Mouse (Mus musculus): ENCODE measurements at regions not wholly inside any gene's neighbourhood (a gene's known extent, or its start where the extent isn't known, plus 50 kb on each side); places are given as distances from the start of the nearest gene placed in this dataset.

GRCm38 (mm10) chr10:37310266-37310945 lies 171.7 kb upstream of the Marcks start:
- H3K4me3 ChIP-seq (ENCODE audit: low read depth, low read length): no peak overlapping the region
- no peak for TF ChIP-seq GATA1 (IDR thresholded peaks at IDR 0.05; ENCODE audit: borderline replicate concordance, low read length)
- no peak for TF ChIP-seq TAL1 (conservative IDR thresholded peaks at IDR 0.05; ENCODE audit: low read depth, low read length)
- no peak for TF ChIP-seq POLR2AphosphoS5 (IDR thresholded peaks at IDR 0.05; ENCODE audit: insufficient replicate concordance, low read depth, low read length)
- no peak for TF ChIP-seq GATA2 (IDR thresholded peaks at IDR 0.05; ENCODE audit: borderline replicate concordance, low read depth, low read length)
- no peak for TF ChIP-seq CTCF (IDR thresholded peaks at IDR 0.05; ENCODE audit: low read depth, low read length)
- no peak for ATAC-seq (ENCODE audit: extremely low read depth, insufficient number of reproducible peaks, low FRiP score, poor library complexity, severe bottlenecking)
- H3K9me3 ChIP-seq (replicated peaks): no peaks in the 10 kb centered on the region
- no peaks in the 10 kb centered on the region for H3K27me3 ChIP-seq (ENCODE audit: insufficient read depth, low read length)
- no peaks in the 10 kb centered on the region for H3K36me3 ChIP-seq (replicated peaks)
- no peaks in the 10 kb centered on the region for H3K4me1 ChIP-seq (ENCODE audit: insufficient read depth, low read depth, low read length)
- DNase-seq (ENCODE audit: low spot score): no peak

GRCm38 (mm10) chr10:37304656-37305055 lies 165.9 kb upstream of the Marcks start:
- Histone ChIP-seq H3K9me3 (replicated peaks) (no peaks in the 10 kb centered on the region), H3K4me1 (ENCODE audit: insufficient read depth, low read depth, low read length) (no peaks in the 10 kb centered on the region), H3K27me3 (ENCODE audit: insufficient read depth, low read length) (no peaks in the 10 kb centered on the region), H3K4me3 (ENCODE audit: low read depth, low read length) (no peak overlapping the region), H3K36me3 (replicated peaks) (no peaks in the 10 kb centered on the region)
- TF ChIP-seq GATA2 (IDR thresholded peaks at IDR 0.05; ENCODE audit: borderline replicate concordance, low read depth, low read length) (no peak), GATA1 (IDR thresholded peaks at IDR 0.05; ENCODE audit: borderline replicate concordance, low read length) (no peak), TAL1 (conservative IDR thresholded peaks at IDR 0.05; ENCODE audit: low read depth, low read length) (no peak), CTCF (IDR thresholded peaks at IDR 0.05; ENCODE audit: low read depth, low read length) (no peak), POLR2AphosphoS5 (IDR thresholded peaks at IDR 0.05; ENCODE audit: insufficient replicate concordance, low read depth, low read length) (no peak)
- no peak for DNase-seq (ENCODE audit: low spot score)
- ATAC-seq (ENCODE audit: extremely low read depth, insufficient number of reproducible peaks, low FRiP score, poor library complexity, severe bottlenecking): no peak

- Histone ChIP-seq H3K4me3 (ENCODE audit: low read depth, low read length) (no peak overlapping the region), H3K36me3 (replicated peaks) (no peaks in the 10 kb centered on the region), H3K27me3 (ENCODE audit: insufficient read depth, low read length) (no peaks in the 10 kb centered on the region), H3K4me1 (ENCODE audit: insufficient read depth, low read depth, low read length) (no peaks in the 10 kb centered on the region), H3K9me3 (replicated peaks) (no peaks in the 10 kb centered on the region)
- DNase-seq (ENCODE audit: low spot score) (no peak), ATAC-seq (ENCODE audit: extremely low read depth, insufficient number of reproducible peaks, low FRiP score, poor library complexity, severe bottlenecking) (no peak)
- no peak for TF ChIP-seq TAL1 (conservative IDR thresholded peaks at IDR 0.05; ENCODE audit: low read depth, low read length)
- no peak for TF ChIP-seq POLR2AphosphoS5 (IDR thresholded peaks at IDR 0.05; ENCODE audit: insufficient replicate concordance, low read depth, low read length)
Measured at GRCm38 (mm10) chr10:37300181-37300889, 161.6 kb upstream of the Marcks start.

- ATAC-seq (ENCODE audit: extremely low read depth, insufficient number of reproducible peaks, low FRiP score, poor library complexity, severe bottlenecking) (no peak), DNase-seq (ENCODE audit: low spot score) (no peak)
- Histone ChIP-seq H3K4me3 (ENCODE audit: low read depth, low read length) (no peak overlapping the region), H3K27me3 (ENCODE audit: insufficient read depth, low read length) (no peaks in the 10 kb centered on the region), H3K9me3 (replicated peaks) (no peaks in the 10 kb centered on the region), H3K4me1 (ENCODE audit: insufficient read depth, low read depth, low read length) (no peaks in the 10 kb centered on the region), H3K36me3 (replicated peaks) (no peaks in the 10 kb centered on the region)
- TF ChIP-seq GATA2 (IDR thresholded peaks at IDR 0.05; ENCODE audit: borderline replicate concordance, low read depth, low read length) (no peak), TAL1 (conservative IDR thresholded peaks at IDR 0.05; ENCODE audit: low read depth, low read length) (no peak), CTCF (IDR thresholded peaks at IDR 0.05; ENCODE audit: low read depth, low read length) (no peak), POLR2AphosphoS5 (IDR thresholded peaks at IDR 0.05; ENCODE audit: insufficient replicate concordance, low read depth, low read length) (no peak), GATA1 (IDR thresholded peaks at IDR 0.05; ENCODE audit: borderline replicate concordance, low read length) (no peak)
Measured at GRCm38 (mm10) chr10:37298689-37299421, 160.1 kb upstream of the Marcks start.

GRCm38 (mm10) chr10:37294231-37294630 lies 155.5 kb upstream of the Marcks start:
- H3K9me3 ChIP-seq (replicated peaks): no peaks in the 10 kb centered on the region
- ATAC-seq (ENCODE audit: extremely low read depth, insufficient number of reproducible peaks, low FRiP score, poor library complexity, severe bottlenecking): no peak
- H3K4me3 ChIP-seq (ENCODE audit: low read depth, low read length): no peak overlapping the region

GRCm38 (mm10) chr10:37293292-37293691 lies 154.6 kb upstream of the Marcks start:
- TF ChIP-seq GATA1 (IDR thresholded peaks at IDR 0.05; ENCODE audit: borderline replicate concordance, low read length) (no peak), GATA2 (IDR thresholded peaks at IDR 0.05; ENCODE audit: borderline replicate concordance, low read depth, low read length) (no peak)
- no peaks in the 10 kb centered on the region for H3K4me1 ChIP-seq (ENCODE audit: insufficient read depth, low read depth, low read length)
- DNase-seq (ENCODE audit: low spot score) (no peak), ATAC-seq (ENCODE audit: extremely low read depth, insufficient number of reproducible peaks, low FRiP score, poor library complexity, severe bottlenecking) (no peak)
- no peaks in the 10 kb centered on the region for H3K27me3 ChIP-seq (ENCODE audit: insufficient read depth, low read length)
- H3K9me3 ChIP-seq (replicated peaks): no peaks in the 10 kb centered on the region
- no peaks in the 10 kb centered on the region for H3K36me3 ChIP-seq (replicated peaks)
- H3K4me3 ChIP-seq (ENCODE audit: low read depth, low read length): no peak overlapping the region

More at GRCm38 (mm10) chr10:37294231-37294630, 155.5 kb upstream of the Marcks start:
- TF ChIP-seq CTCF (IDR thresholded peaks at IDR 0.05; ENCODE audit: low read depth, low read length) (no peak), POLR2AphosphoS5 (IDR thresholded peaks at IDR 0.05; ENCODE audit: insufficient replicate concordance, low read depth, low read length) (no peak), GATA1 (IDR thresholded peaks at IDR 0.05; ENCODE audit: borderline replicate concordance, low read length) (no peak), TAL1 (conservative IDR thresholded peaks at IDR 0.05; ENCODE audit: low read depth, low read length) (no peak), GATA2 (IDR thresholded peaks at IDR 0.05; ENCODE audit: borderline replicate concordance, low read depth, low read length) (no peak)
- Histone ChIP-seq H3K36me3 (replicated peaks) (no peaks in the 10 kb centered on the region), H3K4me1 (ENCODE audit: insufficient read depth, low read depth, low read length) (no peaks in the 10 kb centered on the region), H3K27me3 (ENCODE audit: insufficient read depth, low read length) (no peaks in the 10 kb centered on the region)
- no peak for DNase-seq (ENCODE audit: low spot score)

Measured in G1E (cell line).